Mouse (Mus musculus) embryonic fibroblast, embryonic 13.5 days (primary cell): ENCODE results near the gene Tmem8b.

Source experiments
- CTCF ChIP-seq: IDR thresholded peaks from 2 replicates; pipeline ENCODE4 v1.5.1; 2011; ENCODE audit warnings: mild to moderate bottlenecking, control low read depth, low read length, moderate library complexity, borderline replicate concordance; ENCODE audit not compliant: insufficient read depth
- POLR2A ChIP-seq: IDR thresholded peaks from 2 replicates; pipeline ENCODE4 v1.6.1; 2011; ENCODE audit warnings: low read depth, mild to moderate bottlenecking, control low read depth, low read length, moderate library complexity

GRCm38 (mm10) chr4:43696561-43696960 is 27.8 kb downstream of the Tmem8b start:
- no peak for TF ChIP-seq CTCF
- no peak for TF ChIP-seq POLR2A
